Mouse (Mus musculus): ENCODE data around the gene Arhgef18.

DNA sequence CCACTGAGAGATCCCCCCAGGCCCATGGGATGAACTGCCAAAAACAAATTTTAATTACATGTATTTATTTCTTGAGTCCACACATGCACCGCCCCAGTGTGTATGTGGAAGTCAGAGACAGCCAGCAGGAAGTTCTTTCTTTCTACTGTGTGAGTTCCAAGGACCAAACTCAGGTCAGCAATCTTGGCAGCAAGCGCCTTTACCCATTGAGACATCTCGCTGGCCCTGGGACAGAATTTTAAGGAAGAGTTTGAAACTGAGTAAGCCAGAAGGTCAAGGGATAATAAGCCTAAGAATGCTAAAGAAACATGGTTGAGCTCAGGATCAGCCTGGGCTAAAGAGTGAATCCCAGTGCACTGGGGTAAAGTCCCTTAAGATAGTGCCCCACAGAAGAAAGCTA, 4.8 kb downstream of the Arhgef18 start:
- TF ChIP-seq CTCF (IDR thresholded peaks at IDR 0.05; ENCODE audit: low read depth) (no peak), EP300 (IDR thresholded peaks at IDR 0.05; ENCODE audit: low read depth) (no peak)
